Mouse (Mus musculus): ENCODE measurements around the gene Sertad4. TPM values are rescaled to one million over a fixed set of nuclear protein-coding genes. Genes with fewer than 3 reads are reported as not detected.
A peak's percentile ranks its signal among the peaks of the same experiment; 100 is the strongest.

Gene Sertad4
- total RNA-seq, 2 experiments from 2014 or later, result 11.1 to 17.6 TPM

DNA sequence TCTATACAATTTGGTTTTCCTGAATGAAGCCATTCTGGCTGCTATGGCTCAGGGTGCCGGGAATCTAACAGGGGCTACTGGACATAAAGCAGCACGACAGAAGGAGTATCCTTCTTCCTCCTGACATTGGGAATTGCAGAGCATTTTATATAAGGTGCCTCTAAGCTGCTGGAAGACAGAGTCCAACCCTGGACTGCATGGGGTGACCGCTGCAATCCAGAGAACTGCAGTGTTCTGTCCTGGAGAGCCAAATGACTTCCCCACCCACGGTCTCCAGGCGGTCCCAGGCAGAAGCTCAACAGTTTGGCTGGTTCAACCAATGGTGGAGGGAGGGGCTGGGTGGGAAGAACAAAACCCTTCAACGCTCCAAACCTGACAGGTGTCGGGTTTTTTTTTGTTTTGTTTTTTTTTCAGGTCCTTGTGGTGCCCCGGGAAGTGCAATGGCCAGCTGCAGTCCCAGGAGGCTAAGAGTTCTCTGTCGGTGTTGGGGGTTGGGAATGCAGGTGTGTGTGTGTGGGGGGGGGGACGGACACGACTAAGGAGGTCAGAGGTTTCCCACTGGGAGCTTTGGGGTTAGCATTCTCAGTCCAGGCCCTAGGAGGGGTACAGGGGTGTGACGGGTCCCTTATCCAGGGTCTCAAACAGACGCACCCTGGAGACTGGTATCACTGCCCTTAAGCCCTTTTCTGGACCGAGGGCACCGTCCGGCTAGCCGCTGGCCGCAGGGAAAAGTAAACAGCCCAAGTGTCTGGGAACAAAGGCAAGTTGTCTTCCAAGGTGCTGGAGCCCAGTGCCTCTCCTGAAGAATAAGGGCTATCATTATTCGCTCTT, 1.4 kb downstream of the Sertad4 start:
- intact Hi-C loops (cut with DNase I), result loop anchor here (2.0 to 5.0 kb wide), 2 partner anchors 19 to 67 kb away; no protein-coding TSS in a partner anchor
- DNase-seq (ENCODE audit: low spot score in 2 of 2), result no peak

GRCm38 (mm10) chr1:192853429-192853828, 2.1 kb downstream of the Sertad4 start:
- intact Hi-C loops (cut with DNase I), result loop anchor here (5.0 kb wide), 1 partner anchor 66 kb away; no protein-coding TSS in a partner anchor
- no peak for DNase-seq (ENCODE audit: low spot score in 2 of 2)

GRCm38 (mm10) chr1:192852047-192852446, 3.5 kb downstream of the Sertad4 start:
- intact Hi-C loops (cut with DNase I), result loop anchor here (5.0 kb wide), 1 partner anchor 65 kb away; no protein-coding TSS in a partner anchor
- no peak for DNase-seq (ENCODE audit: low spot score in 2 of 2)

GRCm38 (mm10) chr1:192851640-192852039, 3.9 kb downstream of the Sertad4 start:
- DNase-seq (ENCODE audit: low spot score in 2 of 2), result no peak
- intact Hi-C loops (cut with DNase I), result loop anchor here (5.0 kb wide), 1 partner anchor 64 kb away; no protein-coding TSS in a partner anchor

DNA sequence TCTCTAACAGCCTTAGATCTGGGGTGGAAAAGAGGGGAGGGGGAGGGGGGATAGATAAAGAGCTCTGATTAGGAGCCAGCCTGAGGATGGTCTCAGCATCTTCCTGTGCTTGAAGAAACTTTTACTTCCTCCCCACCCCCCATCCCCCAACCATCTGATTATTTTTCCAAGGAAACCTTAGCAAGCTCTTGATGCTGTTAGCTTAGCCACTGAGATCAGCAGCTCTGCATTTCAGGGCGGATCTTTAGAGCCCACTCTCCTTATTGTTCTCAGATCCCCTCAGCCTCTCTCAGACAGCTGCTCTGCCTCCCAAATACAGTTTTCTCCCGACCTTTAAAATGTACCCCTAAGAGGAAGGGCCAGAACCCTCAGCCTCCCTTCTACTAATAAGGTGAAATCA, 4.4 kb downstream of the Sertad4 start:
- intact Hi-C loops (cut with DNase I), result loop anchor here (5.0 kb wide), 1 partner anchor 64 kb away; no protein-coding TSS in a partner anchor
- no peak for DNase-seq (ENCODE audit: low spot score in 2 of 2)

DNA sequence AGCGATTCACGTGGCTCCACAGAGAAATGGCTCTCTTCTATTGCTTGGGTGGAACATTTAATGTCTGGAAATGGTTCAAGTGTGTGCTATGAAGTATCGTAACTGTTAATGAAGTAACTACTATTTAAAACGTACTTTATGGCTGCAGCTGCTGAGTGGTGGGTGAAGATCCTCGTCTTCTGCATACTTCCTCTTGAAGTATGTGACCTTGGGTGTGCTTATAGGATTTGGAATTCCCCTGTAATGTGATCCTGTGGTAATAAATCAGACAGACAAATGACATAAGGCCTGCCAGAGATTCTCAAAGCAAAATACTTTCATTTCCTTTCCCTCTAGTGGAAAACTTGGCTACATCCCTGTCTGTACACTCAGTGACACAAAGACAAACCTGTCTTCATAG, 5.9 kb downstream of the Sertad4 start:
- intact Hi-C loops (cut with DNase I), result loop anchor here (5.0 kb wide), 1 partner anchor 62 kb away; no protein-coding TSS in a partner anchor
- DNase-seq (ENCODE audit: low spot score in 2 of 2), result no peak

DNA sequence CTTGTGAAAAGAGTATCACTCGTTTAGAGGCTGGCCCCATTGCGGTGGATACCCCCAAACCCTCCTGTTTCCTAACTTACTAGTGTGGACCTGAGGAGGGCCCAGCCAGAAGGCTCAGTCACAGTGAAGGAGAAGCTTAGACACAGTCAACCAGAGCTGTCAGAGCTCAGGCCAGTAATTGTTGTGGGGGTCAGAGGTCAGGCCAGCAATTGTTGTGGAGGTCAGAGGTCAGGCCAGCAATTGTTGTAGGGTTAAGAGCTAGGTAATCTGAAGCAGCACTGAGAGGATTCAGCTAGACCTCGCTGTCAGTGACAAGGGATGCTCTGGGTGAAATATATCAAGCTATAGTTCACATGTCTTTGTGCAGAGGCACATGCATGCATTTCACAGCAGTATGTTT, 8.3 kb downstream of the Sertad4 start:
- DNase-seq (ENCODE audit: low spot score in 2 of 2), result no peak

GRCm38 (mm10) chr1:192841094-192841813, 14.3 kb downstream of the Sertad4 start:
- DNase-seq (ENCODE audit: low spot score in 2 of 2), result no peak
- intact Hi-C loops (cut with DNase I), result no loop called here

More for the DNA sequence above, 8.3 kb downstream of the Sertad4 start:
- intact Hi-C loops (cut with DNase I), result no loop called here

DNA sequence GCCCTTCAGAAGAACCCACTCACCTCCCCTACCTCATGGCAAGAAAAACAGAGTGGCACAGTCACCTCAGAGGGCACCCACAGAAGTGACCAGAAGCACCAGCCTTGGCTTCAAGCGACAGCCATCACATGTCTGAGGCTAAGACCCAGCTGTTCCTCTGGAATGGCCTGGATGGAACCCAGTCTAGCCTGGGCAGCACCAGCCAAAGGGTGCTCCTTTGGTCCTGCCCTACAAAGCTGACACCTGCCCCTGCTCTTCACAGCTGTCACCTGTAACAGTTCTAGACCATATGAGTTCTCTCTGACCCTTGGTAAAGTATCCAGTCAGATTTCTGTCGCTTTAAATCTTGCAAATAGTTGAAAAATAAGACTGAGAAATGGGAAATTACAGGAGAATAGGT, 14.9 kb downstream of the Sertad4 start:
- intact Hi-C loops (cut with DNase I), result no loop called here
- no peak for DNase-seq (ENCODE audit: low spot score in 2 of 2)

DNA sequence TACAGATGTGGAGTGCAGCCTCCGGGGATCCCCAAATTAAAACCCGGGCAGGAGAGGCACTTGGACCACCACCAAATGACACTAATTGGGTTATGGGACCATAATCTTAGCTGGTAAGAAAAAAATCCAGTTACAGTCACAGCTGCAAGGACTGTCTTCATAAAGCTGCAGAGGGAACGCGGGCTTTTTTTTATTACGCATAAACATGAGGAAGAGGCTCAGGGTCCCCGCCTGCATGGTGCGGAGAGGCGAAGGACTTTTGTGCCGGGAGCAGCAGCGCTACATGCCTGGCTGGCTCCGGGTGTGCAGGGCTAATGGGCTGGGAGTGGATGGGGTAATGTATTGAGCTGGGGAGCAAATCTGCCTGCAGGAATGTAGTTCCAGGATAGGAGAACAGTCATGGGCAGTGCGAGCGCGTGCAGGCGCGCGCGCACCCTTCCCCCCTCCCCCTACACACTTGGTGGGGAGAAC, 20.3 kb downstream of the Sertad4 start:
- peak; percentile 29 to 37 for DNase-seq (ENCODE audit: low spot score in 2 of 2)
- intact Hi-C loops (cut with DNase I), result loop anchor here (2.0 kb wide), 1 partner anchor 20 kb away; the partner anchor contains the start of gene Sertad4

DNA sequence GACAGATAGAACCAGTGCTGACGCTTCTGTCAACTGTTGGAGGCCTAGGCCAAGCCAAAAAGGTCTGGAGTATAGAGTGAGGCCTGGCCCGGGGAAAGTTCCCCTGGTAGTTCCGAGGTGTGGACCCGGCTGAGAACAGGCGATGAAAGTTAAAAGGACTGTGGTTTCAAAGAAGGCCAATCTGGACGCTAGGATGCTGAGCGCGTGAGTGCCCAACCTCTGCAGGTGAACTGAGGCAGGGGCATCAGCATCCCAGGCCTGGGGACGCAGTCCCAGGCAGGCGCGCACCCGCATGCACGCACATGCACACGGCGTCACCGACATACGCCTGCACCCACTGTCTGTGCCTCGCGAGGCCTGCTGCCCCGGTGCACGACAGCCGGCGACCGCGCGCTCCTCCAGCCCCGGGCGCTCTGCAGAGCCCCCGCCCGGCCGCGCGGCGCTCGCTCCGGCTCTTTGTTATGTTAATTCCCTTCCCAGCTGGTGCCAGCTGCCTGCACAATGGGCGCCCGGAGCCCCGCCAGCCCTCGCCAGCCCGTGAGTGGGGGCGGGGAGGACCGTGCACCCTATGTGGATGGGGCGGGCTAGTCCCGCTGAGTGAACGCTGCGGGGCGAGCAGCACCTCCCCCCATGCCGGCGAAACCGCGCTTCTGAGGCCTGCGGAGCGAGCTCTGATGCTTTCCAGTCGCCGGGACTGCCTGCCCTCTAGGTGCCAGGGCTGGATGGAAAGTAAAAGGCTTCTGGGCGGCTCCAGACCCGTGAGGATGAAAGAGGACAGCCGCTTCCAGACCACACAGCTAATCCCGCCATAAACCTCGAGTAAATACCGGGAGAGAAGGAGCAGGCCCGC, 21.0 kb downstream of the Sertad4 start:
- intact Hi-C loops (cut with DNase I), result loop anchor here (2.0 kb wide), 1 partner anchor 20 kb away; the partner anchor contains the start of gene Sertad4
- peak; percentile 72 to 78 for DNase-seq (ENCODE audit: low spot score in 2 of 2)

GRCm38 (mm10) chr1:192833586-192833985, 22.0 kb downstream of the Sertad4 start:
- intact Hi-C loops (cut with DNase I), result no loop called here

DNA sequence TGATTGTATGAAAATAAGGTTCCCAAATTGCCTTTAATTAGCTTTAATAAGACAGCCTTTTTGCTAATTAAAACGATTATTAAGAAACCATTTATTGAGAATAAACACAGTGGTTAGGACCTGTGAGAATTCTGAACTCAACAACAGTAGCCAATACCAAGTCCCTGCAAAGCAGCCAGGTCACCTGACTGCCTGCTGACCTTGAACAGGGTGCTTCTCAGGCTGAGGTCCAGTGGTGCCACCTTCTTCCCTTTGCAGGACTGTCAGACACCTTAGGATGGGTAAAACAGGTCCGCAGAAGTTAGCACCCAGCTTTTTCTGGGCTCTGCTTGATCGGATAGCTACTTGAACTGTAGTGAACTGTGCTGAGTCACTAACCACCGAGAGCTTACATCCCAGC, 22.5 kb downstream of the Sertad4 start:
- no peak for DNase-seq (ENCODE audit: low spot score in 2 of 2)
- intact Hi-C loops (cut with DNase I), result no loop called here

More at GRCm38 (mm10) chr1:192833586-192833985, 22.0 kb downstream of the Sertad4 start:
- DNase-seq (ENCODE audit: low spot score in 2 of 2), result no peak

DNA sequence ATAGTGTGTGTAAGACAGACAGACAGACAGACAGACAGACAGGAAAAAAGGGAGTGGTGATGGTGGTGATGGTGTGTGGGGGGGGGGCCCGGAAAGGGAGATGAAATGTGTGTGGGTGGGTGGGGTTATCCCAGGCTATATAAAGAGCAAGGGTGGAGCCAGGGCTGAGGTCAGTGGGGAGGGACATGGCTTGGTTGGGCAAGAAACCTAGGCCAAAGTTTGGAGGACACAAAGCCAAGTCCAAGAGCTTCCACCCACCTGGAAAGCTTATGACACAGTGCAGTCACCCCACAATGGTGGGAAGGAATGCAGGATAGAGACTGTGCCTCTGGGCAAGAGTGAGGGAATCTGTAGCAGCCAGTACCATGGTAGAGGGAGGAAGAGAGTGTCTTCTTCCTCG, 23.2 kb downstream of the Sertad4 start:
- intact Hi-C loops (cut with DNase I), result no loop called here
- DNase-seq (ENCODE audit: low spot score in 2 of 2), result no peak

GRCm38 (mm10) chr1:192830444-192830843, 25.1 kb downstream of the Sertad4 start:
- DNase-seq (ENCODE audit: low spot score in 2 of 2), result no peak
- intact Hi-C loops (cut with DNase I), result no loop called here

GRCm38 (mm10) chr1:192828928-192829327, 26.6 kb downstream of the Sertad4 start:
- intact Hi-C loops (cut with DNase I), result no loop called here
- peak; percentile 30 for DNase-seq (ENCODE audit: low spot score in 2 of 2)

DNA sequence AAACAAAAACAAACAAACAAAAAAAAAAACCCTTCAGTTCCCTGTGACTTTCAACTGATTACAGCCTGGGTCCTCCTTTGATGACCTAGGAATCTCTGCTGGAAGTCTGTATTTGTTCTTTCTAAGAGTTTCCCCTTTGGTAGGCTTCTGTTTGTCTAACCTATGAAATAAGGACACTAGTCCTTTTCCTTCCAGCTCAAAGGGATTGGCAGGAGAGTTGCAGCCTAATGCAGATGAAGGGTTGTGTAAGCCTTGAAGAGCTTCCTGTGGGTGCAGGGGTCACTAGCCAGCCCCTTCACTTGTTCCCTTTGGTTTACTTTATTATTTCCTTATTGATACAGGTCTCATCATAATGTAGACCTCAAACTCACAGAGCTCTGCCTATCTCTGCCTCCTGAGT, 27.6 kb downstream of the Sertad4 start:
- intact Hi-C loops (cut with DNase I), result no loop called here
- no peak for DNase-seq (ENCODE audit: low spot score in 2 of 2)

DNA sequence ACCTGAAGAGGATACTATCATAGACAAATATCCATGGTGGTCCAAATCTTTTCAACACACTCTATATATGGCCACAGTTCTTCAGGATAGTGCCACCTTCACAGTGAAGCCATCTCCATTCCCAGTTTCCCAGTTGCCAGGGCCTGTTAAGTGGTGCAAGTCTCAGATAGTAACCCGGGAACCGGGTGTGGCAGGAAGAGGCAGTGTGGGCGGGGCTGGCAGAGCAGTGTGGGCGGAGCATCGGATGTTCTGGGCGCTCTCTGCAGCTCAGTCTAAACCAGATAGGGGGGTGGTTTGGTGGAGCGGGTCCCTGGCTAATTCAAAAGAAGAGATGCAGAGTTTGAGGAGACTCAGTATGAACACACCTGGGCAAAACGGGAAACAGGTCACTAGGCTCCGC, 29.8 kb downstream of the Sertad4 start:
- peak in 1 of 2 experiments; percentile 23 for DNase-seq (ENCODE audit: low spot score in 2 of 2)
- intact Hi-C loops (cut with DNase I), result no loop called here

All from left cerebral cortex, postnatal 36 days (tissue).